Mouse (Mus musculus): ENCODE data around the gene Olfr944. TPM values are rescaled to one million over a fixed set of nuclear protein-coding genes. Genes with fewer than 3 reads are reported as not detected.

The Olfr944 gene
- polyA plus RNA-seq (2015; fragmentation: Nextera tagmentation; extraction: Ambion mirVana): not detected in 2 replicates

GRCm38 (mm10) chr9:39201620-39202019 is at the start of gene Olfr944:
Gene Olfr944 (plus strand): TSS chr9:39201920.
- no peaks in the 10 kb centered on the region for H3K4me1 ChIP-seq
- no peak within 1 kb of the TSS for H3K4me3 ChIP-seq
- no peak within 1 kb of the TSS for H3K4me2 ChIP-seq (replicated peaks)
- no peaks in the 10 kb centered on the region for H3K27me3 ChIP-seq
- ATAC-seq (replicated peaks): no peak
- H3K9me3 ChIP-seq: no peaks in the 10 kb centered on the region
- no peak within 1 kb of the TSS for H3K27ac ChIP-seq (replicated peaks)
- no peaks in the 10 kb centered on the region for H3K36me3 ChIP-seq
- H3K9ac ChIP-seq (replicated peaks): no peak within 1 kb of the TSS

DNA sequence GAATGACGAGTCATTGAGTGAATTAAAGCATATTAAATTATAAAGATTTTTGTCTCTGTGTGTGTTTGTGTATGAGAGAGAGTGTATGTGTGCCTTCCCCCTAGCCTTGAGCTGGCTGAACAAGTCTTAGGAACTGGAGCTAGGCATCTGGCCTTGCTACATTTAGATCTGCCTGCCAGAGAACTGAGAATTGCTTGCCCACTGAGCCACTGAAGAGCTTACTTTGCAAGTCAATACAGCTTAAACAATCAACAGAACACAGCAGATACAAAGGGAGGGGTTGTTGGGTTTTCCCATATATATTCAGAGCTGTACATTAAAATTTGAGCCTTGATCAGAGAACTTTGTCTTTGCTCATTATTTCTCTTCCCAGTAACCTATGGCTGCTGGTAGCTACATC is 49.3 kb upstream of the Olfr944 start:
- ATAC-seq (replicated peaks): no peak
- Histone ChIP-seq H3K4me3 (no peak overlapping the region), H3K27ac (replicated peaks) (no peak overlapping the region), H3K9ac (replicated peaks) (no peak overlapping the region), H3K36me3 (no peaks in the 10 kb centered on the region), H3K27me3 (no peaks in the 10 kb centered on the region), H3K4me2 (replicated peaks) (no peak overlapping the region), H3K4me1 (no peaks in the 10 kb centered on the region), H3K9me3 (no peaks in the 10 kb centered on the region)
- 44% methylated on average over 1 of the region's 1 CpGs for WGBS

DNA sequence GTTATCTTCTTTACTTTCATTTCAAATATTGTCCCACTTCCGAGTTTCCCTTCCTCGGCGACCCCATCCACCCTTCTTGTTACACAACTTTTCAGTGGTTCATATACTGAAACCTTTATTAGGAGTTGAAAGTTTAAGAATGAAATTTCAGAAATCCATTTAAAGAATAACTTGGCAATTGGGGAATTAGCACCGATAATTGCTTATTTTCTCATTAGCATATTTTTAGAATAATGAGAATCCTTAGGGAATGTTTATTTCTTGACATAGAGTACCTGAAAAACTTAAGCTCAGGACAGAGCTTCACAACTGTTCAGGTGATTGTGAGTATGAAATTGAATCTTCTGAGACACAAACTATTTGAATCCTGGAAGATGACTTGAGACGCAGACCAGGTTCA is 35.7 kb upstream of the Olfr944 start, which contains the start of gene Olfr943:
Gene Olfr943 (plus strand): TSS at position 301 of the 400 bp plus-strand sequence.
- Histone ChIP-seq H3K4me1 (no peaks in the 10 kb centered on the region), H3K27ac (replicated peaks) (no peak within 1 kb of the TSS), H3K4me3 (no peak within 1 kb of the TSS), H3K4me2 (replicated peaks) (no peak within 1 kb of the TSS), H3K36me3 (no peaks in the 10 kb centered on the region), H3K9me3 (no peaks in the 10 kb centered on the region), H3K27me3 (no peaks in the 10 kb centered on the region), H3K9ac (replicated peaks) (no peak within 1 kb of the TSS)
- ATAC-seq (replicated peaks): no peak
- WGBS: 88% methylated on average over 5 of the region's 5 CpGs

DNA sequence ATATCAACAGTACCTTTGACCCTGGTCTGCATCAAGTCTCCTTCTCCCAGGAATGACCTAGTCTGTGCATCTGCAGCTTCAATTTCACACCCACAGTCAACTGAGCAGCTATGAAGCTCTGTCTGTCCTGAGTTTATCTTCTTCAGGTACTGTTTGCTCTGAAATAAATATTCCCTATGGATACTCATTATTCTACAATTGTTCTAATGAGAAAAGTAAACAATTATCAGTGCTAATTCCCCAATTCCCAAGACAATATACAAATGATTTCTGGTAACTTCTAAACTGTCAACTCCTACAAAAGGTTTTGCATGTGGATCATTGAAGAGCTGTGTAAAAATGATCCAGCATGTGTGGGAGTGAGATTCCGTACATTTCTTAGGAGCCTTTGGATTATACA is 48.2 kb downstream of the Olfr944 start, which contains the start of gene Olfr1537:
Gene Olfr1537 (minus strand): TSS at position 101 of the 400 bp plus-strand sequence.
- Histone ChIP-seq H3K4me3 (no peak within 1 kb of the TSS), H3K9me3 (no peaks in the 10 kb centered on the region), H3K4me2 (replicated peaks) (no peak within 1 kb of the TSS), H3K27ac (replicated peaks) (no peak within 1 kb of the TSS), H3K4me1 (no peaks in the 10 kb centered on the region), H3K9ac (replicated peaks) (no peak within 1 kb of the TSS), H3K27me3 (no peaks in the 10 kb centered on the region), H3K36me3 (no peaks in the 10 kb centered on the region)
- WGBS: 84% methylated on average over 1 of the region's 1 CpGs
- ATAC-seq (replicated peaks): no peak

Other genes with a start within 250 kb of the Olfr944 start
- not detected in 2 replicates for gene Olfr933, start 229.6 kb upstream of the Olfr944 start, polyA plus RNA-seq (2015; fragmentation: Nextera tagmentation; extraction: Ambion mirVana)
- gene Olfr934, start 213.6 kb upstream of the Olfr944 start, polyA plus RNA-seq (2015; fragmentation: Nextera tagmentation; extraction: Ambion mirVana): not detected in 2 replicates
- gene Olfr935, start 202.2 kb upstream of the Olfr944 start, polyA plus RNA-seq (2015; fragmentation: Nextera tagmentation; extraction: Ambion mirVana): not detected in 2 replicates
- not detected in 2 replicates for gene Olfr146, start 178.5 kb upstream of the Olfr944 start, polyA plus RNA-seq (2015; fragmentation: Nextera tagmentation; extraction: Ambion mirVana)
- gene Olfr937, start 137.0 kb upstream of the Olfr944 start, polyA plus RNA-seq (2015; fragmentation: Nextera tagmentation; extraction: Ambion mirVana): not detected in 2 replicates
- gene Olfr938, start 123.0 kb upstream of the Olfr944 start, polyA plus RNA-seq (2015; fragmentation: Nextera tagmentation; extraction: Ambion mirVana): not detected in 2 replicates
- gene Olfr27, start 73.8 kb upstream of the Olfr944 start, polyA plus RNA-seq (2015; fragmentation: Nextera tagmentation; extraction: Ambion mirVana): not detected in 2 replicates
- not detected in 2 replicates for gene Olfr943, start 35.6 kb upstream of the Olfr944 start, polyA plus RNA-seq (2015; fragmentation: Nextera tagmentation; extraction: Ambion mirVana)
- not detected in 2 replicates for gene Olfr1537, start 48.1 kb downstream of the Olfr944 start, polyA plus RNA-seq (2015; fragmentation: Nextera tagmentation; extraction: Ambion mirVana)
- gene Olfr945, start 74.9 kb downstream of the Olfr944 start, polyA plus RNA-seq (2015; fragmentation: Nextera tagmentation; extraction: Ambion mirVana): not detected in 2 replicates
- not detected in 2 replicates for gene Olfr948, start 124.1 kb downstream of the Olfr944 start, polyA plus RNA-seq (2015; fragmentation: Nextera tagmentation; extraction: Ambion mirVana)
- gene Olfr951, start 185.5 kb downstream of the Olfr944 start, polyA plus RNA-seq (2015; fragmentation: Nextera tagmentation; extraction: Ambion mirVana): not detected in 2 replicates
- not detected in 2 replicates for gene Olfr952, start 225.2 kb downstream of the Olfr944 start, polyA plus RNA-seq (2015; fragmentation: Nextera tagmentation; extraction: Ambion mirVana)